Mouse (Mus musculus) megakaryocyte progenitor cell, adult 5-6 weeks (primary cell): ENCODE results near the gene Gm10912. TPM values are rescaled to one million over a fixed set of nuclear protein-coding genes. Genes with fewer than 3 reads are reported as not detected.
"Not testable (repeated sequence)": the region's sequence is repeated elsewhere in the genome, so short reads cannot be mapped to it uniquely, and the experiment has no call there.

Experiments
- ATAC-seq: replicated peaks from 2 replicates; pipeline ENCODE4 v1.8.0; 2016; ENCODE audit warnings: mild to moderate bottlenecking, moderate TSS enrichment, inconsistent platforms; ENCODE audit not compliant: poor library complexity
- total RNA-seq, 2 experiments: library from RNA; stranded (forward) in 1 of 2; stranded (reverse) in 1 of 2; fragments of 157-497, 149-512 nt in 1 of 2; fragments of 200-1000 nt in 1 of 2; gene quantifications; 2 replicates each; pipeline versions ENCODE4 v1.2.3 to v1.2.4; 2015 to 2017

Gm10912 gene
- total RNA-seq, 2 experiments from 2014 or later = 0.04 TPM; not detected in 1

DNA sequence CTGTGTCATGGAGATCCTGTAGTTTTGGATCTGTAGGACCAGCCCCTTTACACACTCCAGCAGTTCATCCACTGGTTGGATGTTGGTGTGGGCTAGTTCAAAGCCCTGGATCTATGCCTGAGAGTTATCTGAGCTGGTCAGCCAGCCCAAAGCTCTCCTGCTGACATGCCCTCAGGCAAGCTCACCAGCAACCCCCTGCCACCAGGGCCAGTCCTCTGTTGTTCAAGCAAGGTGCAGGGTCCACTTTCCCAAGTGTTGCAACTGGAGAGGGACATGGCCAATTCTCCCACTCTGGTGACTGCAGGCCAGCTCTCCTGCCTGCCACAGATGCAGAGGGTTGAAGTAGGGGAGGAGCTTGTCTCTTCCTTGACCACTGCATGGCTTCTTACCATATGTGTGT lies 47.9 kb downstream of the Gm10912 start:
- ATAC-seq = not testable (repeated sequence)

DNA sequence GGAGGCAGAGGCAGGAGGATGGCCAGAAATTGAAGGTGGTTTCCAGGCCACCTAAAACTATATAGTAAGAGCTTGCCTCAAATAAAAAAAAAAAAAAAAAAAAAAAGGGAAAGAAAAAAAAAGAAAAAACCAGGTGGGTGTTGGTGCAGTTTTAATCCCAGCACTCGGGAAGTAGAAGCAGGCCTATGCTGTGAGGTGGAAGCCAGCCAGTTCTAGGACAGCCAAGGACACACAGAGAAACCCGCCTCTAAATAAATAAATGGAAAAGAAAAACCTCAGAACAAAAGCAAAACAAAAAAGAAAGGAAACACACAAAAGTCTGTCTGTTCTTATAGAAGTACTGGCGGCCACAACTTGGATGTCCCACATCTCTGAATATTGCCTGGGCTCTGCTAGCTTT lies 49.3 kb downstream of the Gm10912 start:
- no peak for ATAC-seq

Other genes starting within 250 kb of the Gm10912 start
- 427 and 476 TPM in 2 replicates for gene Lmo2, start 107.8 kb upstream of the Gm10912 start, total RNA-seq (2015)
- gene Lmo2, start 107.8 kb upstream of the Gm10912 start, total RNA-seq (2017) = 226 and 286 TPM in 2 replicates
- gene Fbxo3, start 38.1 kb upstream of the Gm10912 start, total RNA-seq (2015) = 64.8 and 74.2 TPM in 2 replicates
- 61.5 and 70.9 TPM in 2 replicates for gene Fbxo3, start 38.1 kb upstream of the Gm10912 start, total RNA-seq (2017)
- gene 4931422A03Rik, start 37.5 kb upstream of the Gm10912 start, total RNA-seq (2015) = 1.0 and 2.2 TPM in 2 replicates
- gene 4931422A03Rik, start 37.5 kb upstream of the Gm10912 start, total RNA-seq (2017) = 0.17 TPM in 1 of 2 replicates, not detected in the other
- not detected in 2 replicates for gene Gm10799, start 2.7 kb downstream of the Gm10912 start, total RNA-seq (2015)
- gene Gm10799, start 2.7 kb downstream of the Gm10912 start, total RNA-seq (2017) = not detected in 2 replicates
- gene Cd59b, start 4.0 kb downstream of the Gm10912 start, total RNA-seq (2015) = 1.1 and 2.2 TPM in 2 replicates
- gene Cd59b, start 4.0 kb downstream of the Gm10912 start, total RNA-seq (2017) = 0.62 and 4.1 TPM in 2 replicates
- 4.0 and 7.8 TPM in 2 replicates for gene Cd59a, start 30.0 kb downstream of the Gm10912 start, total RNA-seq (2015)
- gene Cd59a, start 30.0 kb downstream of the Gm10912 start, total RNA-seq (2017) = 1.8 and 4.9 TPM in 2 replicates
- not detected in 2 replicates for gene A930018P22Rik, start 56.9 kb downstream of the Gm10912 start, total RNA-seq (2015)
- gene A930018P22Rik, start 56.9 kb downstream of the Gm10912 start, total RNA-seq (2017) = not detected in 2 replicates